Mouse (Mus musculus) stomach, embryonic 15.5 days (tissue): Measurements from ENCODE around the gene Rex2. TPM values are rescaled to one million over a fixed set of nuclear protein-coding genes. Genes with fewer than 3 reads are reported as not detected.
"Not testable (repeated sequence)": the region's sequence is repeated elsewhere in the genome, so short reads cannot be mapped to it uniquely, and the experiment has no call there.

Experiments used
- ATAC-seq: fragments of 200-750 bp; cut with Nextera tagmentation; 2 replicates; pipeline ENCODE4 v1.8.0; 2017; ENCODE audit warnings: low read depth, moderate number of reproducible peaks, moderate TSS enrichment; ENCODE audit not compliant: insufficient read depth, low FRiP score
- H3K27ac ChIP-seq: fragments of 300-500 bp; sonication (generic); 2 replicates; pipeline ENCODE4 v1.5.1; 2015; ENCODE audit warnings: mild to moderate bottlenecking, inconsistent platforms
- H3K27me3 ChIP-seq: fragments of 300-500 bp; sonication (generic); replicated peaks from 2 replicates; pipeline ENCODE4 v1.6.1; 2015; ENCODE audit warnings: inconsistent platforms
- H3K36me3 ChIP-seq: fragments of 300-500 bp; sonication (generic); 2 replicates; pipeline ENCODE4 v1.6.1; 2015; ENCODE audit warnings: inconsistent platforms
- H3K4me1 ChIP-seq: fragments of 300-500 bp; sonication (generic); 2 replicates; pipeline ENCODE4 v1.6.1; 2015; ENCODE audit warnings: inconsistent platforms
- H3K4me2 ChIP-seq: fragments of 300-500 bp; sonication (generic); 2 replicates; pipeline ENCODE4 v1.6.1; 2015; ENCODE audit warnings: mild to moderate bottlenecking, inconsistent platforms
- H3K4me3 ChIP-seq: fragments of 300-500 bp; sonication (generic); replicated peaks from 2 replicates; pipeline ENCODE4 v1.5.1; 2015; ENCODE audit warnings: inconsistent platforms
- H3K9ac ChIP-seq: fragments of 300-500 bp; sonication (generic); 2 replicates; pipeline ENCODE4 v1.6.1; 2015; ENCODE audit warnings: inconsistent platforms
- H3K9me3 ChIP-seq: fragments of 300-500 bp; sonication (generic); 2 replicates; pipeline ENCODE4 v1.6.1; 2016; ENCODE audit warnings: inconsistent platforms
- WGBS: fragments of 180-500 bp; shearing (Covaris S2); methylation state at CpG from one replicate; pipeline ENCODE4 v1.1.7; 2015; 5-methylcytosine and 5-hydroxymethylcytosine counted together
- polyA plus RNA-seq: library from polyadenylated mRNA; unstranded; fragments of >200 nt; fragmentation: Nextera tagmentation; extraction: Ambion mirVana; gene quantifications from 2 replicates; pipeline ENCODE4 v1.2.1, GENCODE M21; 2015

Gene Rex2
- polyA plus RNA-seq, result not detected in 2 replicates

DNA sequence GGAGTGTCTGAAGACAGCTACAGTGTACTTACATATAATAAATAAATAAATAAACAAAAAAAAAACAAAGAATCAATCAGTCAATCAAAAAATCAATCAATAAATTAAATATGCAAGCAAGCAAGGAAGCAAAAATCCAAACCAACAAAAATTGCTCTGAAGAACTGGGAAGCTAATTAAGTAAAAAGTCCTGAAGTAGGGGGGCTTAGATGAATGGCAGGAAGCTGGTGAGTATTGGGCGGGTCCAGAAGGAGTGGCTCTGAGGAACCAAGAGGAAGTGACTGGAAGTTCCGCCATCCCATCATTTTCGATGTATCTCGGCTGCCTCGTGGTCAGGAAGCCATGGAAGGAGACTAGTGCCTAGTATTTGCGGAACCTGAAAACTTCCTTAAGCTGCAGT lies at the start of gene Rex2:
Gene Rex2 (plus strand): TSS at position 301 of the 400 bp plus-strand sequence.
- not testable (repeated sequence) for H3K27me3 ChIP-seq, H3K4me3 ChIP-seq, H3K4me1 ChIP-seq, H3K36me3 ChIP-seq, H3K27ac ChIP-seq, ATAC-seq, H3K9ac ChIP-seq, H3K9me3 ChIP-seq, H3K4me2 ChIP-seq
- WGBS, result no CpG with 5 or more reads among the region's 6 CpGs

DNA sequence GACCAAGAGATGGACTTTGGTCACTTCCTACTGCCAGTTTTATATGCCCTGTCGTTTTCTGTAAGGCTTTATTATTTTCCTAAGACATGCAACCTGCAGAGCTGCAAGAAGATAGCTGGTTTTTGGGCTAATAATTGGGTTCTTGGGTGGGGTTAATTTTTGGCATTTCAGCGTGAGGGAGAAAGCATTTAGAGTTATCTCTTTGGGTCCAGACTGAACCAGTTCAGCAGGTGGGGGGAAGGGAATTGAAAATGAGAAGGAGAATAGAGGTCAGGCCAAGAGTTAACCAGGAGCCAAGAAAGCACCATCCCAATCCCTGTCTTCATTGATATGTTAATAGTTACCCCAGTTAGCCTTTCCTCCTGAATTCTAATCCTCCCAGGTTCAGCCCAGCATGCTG lies 45.1 kb upstream of the Rex2 start:
- H3K9me3 ChIP-seq, H3K4me2 ChIP-seq, H3K4me1 ChIP-seq, H3K9ac ChIP-seq, H3K27me3 ChIP-seq, H3K36me3 ChIP-seq, H3K4me3 ChIP-seq, H3K27ac ChIP-seq, ATAC-seq: not testable (repeated sequence)
- 23% methylated on average over 2 of the region's 2 CpGs for WGBS

DNA sequence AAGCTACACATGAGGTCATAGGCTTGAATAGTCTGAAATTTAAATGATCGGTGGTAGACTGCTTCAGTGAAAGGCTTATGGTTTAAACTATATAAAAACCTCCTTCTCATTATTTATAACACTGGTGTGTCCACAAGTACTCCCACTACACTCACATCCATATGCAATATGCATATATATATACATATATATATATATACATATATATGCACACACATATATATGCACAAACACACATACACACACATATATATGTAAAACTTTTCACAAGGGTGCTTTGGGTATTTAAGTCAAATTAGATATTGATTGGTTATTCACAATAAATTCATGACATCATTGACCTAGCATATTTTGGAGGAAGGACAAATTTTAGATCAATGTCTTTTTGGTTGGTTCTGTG lies 3.2 kb upstream of the Rex2 start:
- H3K4me3 ChIP-seq, H3K9ac ChIP-seq, H3K27me3 ChIP-seq, ATAC-seq, H3K9me3 ChIP-seq, H3K4me2 ChIP-seq, H3K36me3 ChIP-seq, H3K4me1 ChIP-seq, H3K27ac ChIP-seq: not testable (repeated sequence)
- WGBS, result no CpG with 5 or more reads among the region's 1 CpGs

DNA sequence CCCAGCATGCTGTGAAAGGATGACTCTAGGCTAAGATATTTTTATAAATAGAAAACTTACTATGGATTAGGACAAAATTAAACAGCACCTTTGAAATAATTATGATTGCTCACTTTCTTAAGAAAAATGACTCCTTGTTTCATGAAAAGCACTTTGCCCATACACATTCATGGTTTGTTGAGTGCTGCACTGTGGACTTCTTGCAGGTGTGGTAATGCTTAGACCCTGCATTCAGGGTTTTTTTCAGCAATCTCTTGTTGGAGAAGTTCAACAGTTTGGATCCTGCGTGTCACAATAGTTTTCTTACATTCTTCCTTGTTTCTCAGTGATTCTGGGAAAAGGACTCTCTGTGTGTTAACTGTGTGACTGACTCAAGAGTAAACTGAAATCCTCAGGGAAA lies 4.7 kb downstream of the Rex2 start:
- ATAC-seq, H3K4me3 ChIP-seq, H3K4me2 ChIP-seq, H3K27me3 ChIP-seq, H3K4me1 ChIP-seq, H3K27ac ChIP-seq, H3K9me3 ChIP-seq, H3K36me3 ChIP-seq, H3K9ac ChIP-seq: not testable (repeated sequence)
- 50% methylated on average over 1 of the region's 1 CpGs for WGBS

DNA sequence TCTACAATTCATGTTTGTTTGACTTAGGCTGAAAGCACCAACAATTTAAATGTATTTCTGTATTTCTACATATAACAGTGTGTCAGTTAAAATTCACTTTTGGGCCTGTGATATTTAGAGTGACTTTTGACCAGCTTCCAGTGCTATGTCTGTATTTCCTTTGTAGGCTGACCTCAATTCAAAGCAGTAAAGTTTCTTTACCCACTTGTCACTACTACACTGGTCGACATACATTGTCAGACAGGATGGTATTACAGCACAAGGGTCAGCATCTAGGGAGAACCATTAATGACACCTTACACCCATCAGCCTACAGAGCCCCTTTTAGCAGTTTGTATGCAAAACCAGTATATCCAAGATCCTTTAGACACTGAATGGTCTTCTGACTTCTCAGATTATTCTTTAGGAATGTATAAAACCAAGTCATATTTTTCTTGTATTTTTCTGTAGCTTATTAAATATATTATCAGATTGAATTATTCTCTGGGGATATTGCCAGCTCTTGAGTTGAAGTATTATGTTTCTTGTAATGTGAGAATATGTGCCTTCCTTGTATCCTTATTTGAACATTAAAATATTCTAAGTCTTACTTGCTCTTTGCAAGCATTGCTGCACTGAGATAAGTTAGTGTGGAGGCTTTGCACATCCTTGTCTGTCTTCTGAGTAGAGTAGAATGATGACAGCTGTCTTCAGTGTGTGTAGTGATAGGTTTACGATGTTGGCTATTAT lies 9.8 kb downstream of the Rex2 start:
- not testable (repeated sequence) for H3K9me3 ChIP-seq, H3K27ac ChIP-seq, H3K4me3 ChIP-seq, H3K36me3 ChIP-seq, ATAC-seq, H3K27me3 ChIP-seq, H3K9ac ChIP-seq, H3K4me2 ChIP-seq, H3K4me1 ChIP-seq
- 92% methylated on average over 1 of the region's 2 CpGs for whole genome bisulfite sequencing

DNA sequence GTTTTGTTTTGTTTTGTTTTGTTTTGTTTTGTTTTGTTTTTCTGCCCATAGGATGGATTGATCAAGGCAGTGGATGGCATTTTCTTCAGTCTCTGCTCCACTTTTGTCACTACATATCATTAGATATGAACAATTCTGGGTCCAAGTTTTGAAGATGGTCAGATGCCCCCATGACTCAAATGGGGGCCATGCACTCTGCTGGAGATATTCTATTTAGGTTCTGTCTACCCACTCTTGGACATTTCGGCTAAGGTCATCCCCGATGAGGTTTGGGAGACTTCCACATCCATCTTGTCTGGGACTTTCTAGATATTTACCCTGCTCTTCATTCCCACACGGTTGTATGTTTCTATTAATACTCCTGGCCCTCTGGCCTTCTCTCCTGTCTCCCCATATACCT lies 42.1 kb downstream of the Rex2 start:
- not testable (repeated sequence) for H3K36me3 ChIP-seq, H3K4me3 ChIP-seq, H3K27ac ChIP-seq, H3K27me3 ChIP-seq, H3K9me3 ChIP-seq, H3K4me1 ChIP-seq, H3K4me2 ChIP-seq, H3K9ac ChIP-seq, ATAC-seq
- 78% methylated on average over 3 of the region's 3 CpGs for WGBS

DNA sequence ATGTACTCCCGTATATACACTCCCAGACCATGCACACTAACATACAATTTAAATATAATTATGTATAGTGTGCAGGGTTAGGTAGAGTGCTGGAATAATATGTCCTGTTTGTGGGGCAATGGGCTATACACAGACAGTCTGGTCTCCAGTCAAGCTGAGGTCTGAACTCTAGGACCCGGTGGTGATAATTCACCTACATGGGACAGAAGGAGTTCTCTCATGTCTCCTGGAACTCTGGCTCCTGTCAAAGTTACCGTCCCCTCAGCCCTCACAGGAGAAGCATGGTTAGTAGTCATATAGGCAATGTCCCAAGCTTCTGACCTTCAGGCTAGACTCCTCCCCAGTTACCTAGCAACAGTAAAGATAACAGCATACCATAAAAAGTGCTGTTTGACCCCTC lies 44.2 kb downstream of the Rex2 start:
- H3K9me3 ChIP-seq, H3K4me1 ChIP-seq, H3K36me3 ChIP-seq, H3K4me2 ChIP-seq, H3K27ac ChIP-seq, H3K4me3 ChIP-seq, H3K9ac ChIP-seq, ATAC-seq, H3K27me3 ChIP-seq: not testable (repeated sequence)
- WGBS, result 85% methylated on average over 3 of the region's 3 CpGs

DNA sequence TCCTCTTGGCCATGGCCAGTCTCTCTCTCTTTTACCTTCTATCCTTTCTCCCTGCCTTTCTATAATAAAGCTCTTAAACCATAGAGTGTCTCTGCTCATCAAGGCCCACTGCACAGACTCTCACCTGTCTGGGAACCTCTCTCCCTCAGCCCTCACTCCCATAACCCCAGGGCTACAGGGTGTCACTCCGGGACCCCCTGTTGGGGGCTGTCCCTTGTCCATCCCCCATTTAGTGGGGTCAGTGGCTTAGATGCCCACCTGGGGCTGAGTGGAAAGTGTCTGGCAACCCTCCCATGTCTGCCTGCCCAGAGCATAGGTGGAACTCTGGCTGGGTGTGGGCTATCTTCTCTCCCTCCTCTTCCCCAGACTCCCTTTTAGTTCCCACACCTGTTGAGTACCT lies 44.7 kb downstream of the Rex2 start:
- H3K9me3 ChIP-seq, H3K27me3 ChIP-seq, H3K9ac ChIP-seq, H3K27ac ChIP-seq, ATAC-seq, H3K36me3 ChIP-seq, H3K4me3 ChIP-seq, H3K4me2 ChIP-seq, H3K4me1 ChIP-seq: not testable (repeated sequence)
- WGBS, result 92% methylated on average over 1 of the region's 1 CpGs

DNA sequence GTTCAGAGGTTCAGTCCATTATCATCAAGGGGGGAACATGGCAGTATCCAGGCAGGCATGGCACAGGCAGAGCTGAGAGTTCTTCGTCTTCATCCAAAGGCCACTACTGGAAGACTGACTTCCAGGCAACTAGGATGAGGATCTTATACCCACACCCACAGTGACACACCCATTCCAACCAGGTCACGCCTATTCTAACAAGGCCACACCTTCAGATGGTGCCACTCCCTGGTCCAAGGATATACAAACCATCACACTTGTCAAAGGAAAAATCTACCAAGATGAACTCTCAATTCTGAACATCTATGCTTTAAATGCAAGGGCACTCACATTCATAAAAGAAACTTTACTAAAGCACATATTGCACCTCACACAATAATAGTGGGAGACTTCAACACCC lies 74.0 kb downstream of the Rex2 start:
- H3K4me2 ChIP-seq, H3K4me1 ChIP-seq, H3K27me3 ChIP-seq, H3K36me3 ChIP-seq, H3K4me3 ChIP-seq, ATAC-seq, H3K9ac ChIP-seq, H3K27ac ChIP-seq, H3K9me3 ChIP-seq: not testable (repeated sequence)
- 62% methylated on average over 2 of the region's 2 CpGs for WGBS

DNA sequence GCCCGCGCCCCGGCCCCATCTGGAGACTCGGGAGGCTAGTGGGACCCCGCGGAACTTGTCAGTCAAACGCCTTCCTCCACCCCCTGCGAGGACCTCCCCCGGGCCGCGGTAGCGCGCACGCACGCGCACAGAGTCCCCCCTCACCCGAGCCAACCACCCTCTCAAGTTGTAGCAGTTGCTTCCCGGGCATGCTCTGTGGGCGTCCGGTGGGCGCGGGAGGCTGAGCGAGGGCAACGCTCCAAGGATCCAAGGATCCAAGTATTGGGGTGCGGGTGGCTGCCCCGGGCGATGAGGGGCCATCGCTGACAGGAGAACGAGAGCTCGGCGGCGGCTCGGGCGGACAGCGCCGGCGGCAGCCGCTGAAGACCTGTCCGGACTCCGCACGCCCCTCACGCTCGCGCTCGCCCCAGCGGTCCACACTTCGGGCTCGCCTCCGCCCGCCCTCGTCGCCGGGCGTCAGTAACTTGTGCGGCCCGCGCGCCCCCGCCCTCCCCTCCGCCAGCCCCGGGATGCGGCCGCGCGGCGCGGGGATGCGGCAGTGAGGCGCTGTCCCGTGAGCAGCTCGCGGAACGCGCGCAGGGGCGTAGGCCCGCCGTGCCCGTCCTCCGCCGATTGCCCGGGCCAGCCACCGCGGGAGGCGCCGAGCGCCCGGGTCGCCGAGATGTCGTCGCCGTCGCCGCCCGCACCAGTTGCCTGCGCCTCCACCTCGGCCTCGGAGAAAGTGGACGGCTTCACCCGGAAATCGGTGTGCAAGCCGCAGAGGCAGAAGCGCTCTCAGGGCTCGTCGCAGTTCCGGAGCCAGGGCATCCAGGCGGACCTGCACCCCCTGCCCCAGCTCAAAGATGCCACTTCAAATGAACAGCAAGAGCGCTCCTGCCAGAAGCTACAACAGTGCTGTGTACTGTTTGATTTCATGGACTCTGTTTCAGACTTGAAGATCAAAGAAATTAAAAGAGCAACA lies 80.3 kb downstream of the Rex2 start:
- ATAC-seq, result peak; percentile 53; the same call in 1 of the 2 replicates

DNA sequence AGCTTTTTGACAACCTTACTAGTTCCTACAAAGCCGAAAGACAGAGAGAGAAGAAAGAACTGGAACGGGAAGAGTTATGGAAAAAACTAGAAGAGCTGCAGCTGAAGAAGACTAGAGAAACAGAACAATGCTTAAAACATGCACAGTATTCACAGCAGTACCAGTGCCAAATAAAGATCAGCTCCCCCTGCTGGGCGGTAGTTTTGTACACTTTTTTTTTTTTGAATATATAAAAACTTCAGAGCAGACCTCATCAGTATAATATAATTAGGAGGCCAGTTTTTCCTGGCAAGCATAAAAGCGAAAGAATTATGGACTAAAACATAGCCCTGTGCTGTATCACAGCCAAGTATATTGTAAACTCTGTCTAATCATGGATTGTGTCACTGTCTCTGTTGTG lies 82.2 kb downstream of the Rex2 start:
- H3K4me2 ChIP-seq, H3K36me3 ChIP-seq, H3K9ac ChIP-seq, H3K9me3 ChIP-seq, H3K27me3 ChIP-seq, H3K4me1 ChIP-seq, H3K4me3 ChIP-seq, ATAC-seq, H3K27ac ChIP-seq: not testable (repeated sequence)
- WGBS, result 40% methylated on average over 4 of the region's 4 CpGs

More for the DNA sequence above, 80.3 kb downstream of the Rex2 start:
- peak overlapping the region; percentile 39 for H3K4me3 ChIP-seq
- peak overlapping the region; percentile 79 for H3K4me2 ChIP-seq
- 1% methylated on average over 98 of the region's 109 CpGs for whole genome bisulfite sequencing
- H3K9ac ChIP-seq, H3K36me3 ChIP-seq, H3K4me1 ChIP-seq, H3K27ac ChIP-seq, H3K27me3 ChIP-seq, H3K9me3 ChIP-seq: not testable (repeated sequence)
